Mouse (Mus musculus) c-Kit-positive CD71-negative TER-119-negative erythroid progenitor cells, embryonic 14.5 days (primary cell): ENCODE measurements around the gene Pou2f2.

ENCODE experiments used
- DNase-seq: peaks from one replicate; pipeline ENCODE4 v3.0.0-alpha.2; 2013; ENCODE audit warnings: low read depth

Gene Pou2f2

GRCm38 (mm10) chr7:25089875-25090274, 89.7 kb downstream of the Pou2f2 start:
- DNase-seq = no peak

GRCm38 (mm10) chr7:25088968-25089367, 90.6 kb downstream of the Pou2f2 start:
- DNase-seq = no peak

GRCm38 (mm10) chr7:25088531-25088930, 91.0 kb downstream of the Pou2f2 start:
- DNase-seq = no peak

- no peak for DNase-seq
Observed at GRCm38 (mm10) chr7:25087972-25088371, 91.6 kb downstream of the Pou2f2 start.

- DNase-seq = no peak
Observed at GRCm38 (mm10) chr7:25087256-25087912, 92.1 kb downstream of the Pou2f2 start.

DNA sequence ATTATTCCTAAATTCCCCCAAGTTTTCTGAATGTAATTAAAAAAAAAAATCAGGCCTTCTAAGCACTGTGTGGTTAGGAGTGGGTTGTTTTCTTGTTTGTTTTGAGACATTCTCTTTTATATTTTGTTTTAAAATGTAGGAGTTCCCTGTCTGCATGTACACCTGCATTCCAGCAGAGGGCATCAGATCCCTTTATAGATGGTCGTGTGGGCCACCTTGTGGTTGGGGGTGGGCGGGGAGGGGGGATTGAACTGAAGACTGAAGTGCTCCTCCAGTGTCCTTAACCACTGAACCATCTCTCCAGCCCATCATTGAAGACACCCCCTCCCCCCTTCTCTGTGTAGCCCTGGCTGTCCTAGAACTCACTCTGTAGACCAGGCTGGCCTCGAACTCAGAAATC, 92.9 kb downstream of the Pou2f2 start:
- DNase-seq = no peak

DNA sequence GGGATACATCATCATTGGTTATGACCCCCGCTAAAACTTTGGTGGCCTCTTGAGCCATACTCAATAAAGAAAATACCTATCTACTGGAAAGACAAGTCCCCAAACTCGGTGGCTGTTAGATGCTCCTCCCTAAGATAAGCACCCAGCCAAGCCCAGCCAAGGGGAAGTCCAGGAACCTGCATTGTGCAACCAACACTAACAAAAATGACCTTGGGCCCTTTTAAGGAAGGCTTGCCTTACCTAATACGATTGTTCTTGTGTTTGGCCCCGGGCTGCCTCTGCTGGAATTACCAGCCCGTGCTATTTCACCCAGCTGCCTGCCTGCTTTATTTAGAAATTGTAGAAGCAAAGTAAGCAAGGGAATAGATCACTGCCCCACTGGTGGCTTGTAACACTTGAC, 94.9 kb downstream of the Pou2f2 start:
- DNase-seq = no peak

DNA sequence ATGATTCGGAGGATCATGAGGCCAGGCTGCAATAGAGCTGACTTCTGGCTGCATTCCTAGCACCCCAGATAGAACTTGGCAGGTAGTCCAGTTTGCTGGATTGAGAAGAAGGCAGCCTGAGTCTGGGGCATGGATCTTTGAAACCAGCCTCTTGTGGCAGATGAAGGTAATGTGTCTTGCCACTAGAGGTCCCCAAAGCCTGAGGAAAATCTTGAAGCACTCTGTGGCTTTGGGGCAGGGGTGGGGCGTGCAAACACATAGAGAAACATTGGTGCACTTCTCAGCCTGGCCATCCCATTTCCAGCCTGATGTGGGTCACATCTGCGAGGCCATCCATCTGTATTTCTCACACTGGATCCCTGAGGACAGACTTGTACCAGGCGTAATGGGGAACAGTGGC, 97.0 kb downstream of the Pou2f2 start:
- DNase-seq = peak; percentile 57

DNA sequence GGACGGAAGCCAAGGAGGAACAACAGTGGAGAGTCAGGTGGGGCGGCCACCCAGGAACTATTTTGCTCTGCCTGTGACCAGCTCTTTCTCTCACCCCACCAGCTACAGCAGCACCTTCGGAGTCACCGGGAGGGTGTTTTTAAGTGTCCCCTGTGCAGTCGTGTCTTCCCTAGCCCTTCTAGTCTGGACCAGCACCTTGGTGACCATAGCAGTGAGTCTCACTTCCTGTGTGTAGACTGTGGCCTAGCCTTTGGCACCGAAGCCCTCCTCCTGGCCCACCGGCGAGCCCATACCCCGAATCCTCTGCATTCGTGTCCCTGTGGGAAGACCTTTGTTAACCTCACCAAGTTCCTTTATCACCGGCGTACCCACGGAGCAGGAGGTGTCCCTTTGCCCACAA, 99.1 kb downstream of the Pou2f2 start:
- DNase-seq = no peak

DNA sequence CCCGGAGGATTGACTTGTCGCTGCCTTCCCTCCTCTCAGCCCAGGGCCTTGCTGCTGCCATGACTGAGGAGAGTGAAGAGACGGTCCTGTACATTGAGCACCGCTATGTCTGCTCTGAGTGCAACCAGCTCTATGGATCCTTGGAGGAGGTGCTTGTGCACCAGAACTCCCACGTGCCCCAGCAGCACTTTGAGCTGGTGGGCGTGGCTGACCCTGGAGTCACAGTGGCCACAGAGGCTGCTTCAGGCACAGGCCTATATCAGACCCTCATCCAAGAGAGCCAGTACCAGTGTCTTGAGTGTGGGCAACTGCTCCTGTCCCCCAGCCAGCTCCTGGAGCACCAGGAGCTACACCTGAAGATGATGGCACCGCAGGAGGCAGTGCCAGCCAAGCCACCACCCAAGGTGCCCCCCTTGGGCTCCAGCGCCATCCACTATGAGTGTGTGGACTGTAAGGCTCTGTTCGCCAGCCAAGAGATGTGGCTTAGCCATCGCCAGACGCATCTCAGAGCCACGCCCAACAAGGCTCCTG, 100.0 kb downstream of the Pou2f2 start:
- DNase-seq = no peak

DNA sequence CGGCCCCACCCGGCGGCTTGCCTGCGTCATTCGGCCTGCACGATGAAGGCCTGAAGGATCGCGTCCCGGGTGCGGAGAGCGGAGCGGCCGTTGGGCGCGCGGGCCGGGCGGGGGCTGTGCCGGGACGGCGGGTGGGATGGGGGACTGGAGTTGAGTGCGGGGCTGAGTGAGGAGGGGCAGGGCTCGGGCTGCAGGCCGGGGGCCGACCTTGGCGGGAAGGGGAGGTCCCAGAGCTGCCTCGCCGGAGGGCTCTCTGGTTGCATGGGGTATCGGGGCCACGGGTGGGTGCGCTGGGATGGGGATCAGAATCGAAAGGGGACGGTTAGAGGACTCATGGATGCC, 102.1 kb downstream of the Pou2f2 start:
- no peak for DNase-seq

- DNase-seq = peak; percentile 95
Observed at GRCm38 (mm10) chr7:25076663-25077413, 102.7 kb downstream of the Pou2f2 start.

DNA sequence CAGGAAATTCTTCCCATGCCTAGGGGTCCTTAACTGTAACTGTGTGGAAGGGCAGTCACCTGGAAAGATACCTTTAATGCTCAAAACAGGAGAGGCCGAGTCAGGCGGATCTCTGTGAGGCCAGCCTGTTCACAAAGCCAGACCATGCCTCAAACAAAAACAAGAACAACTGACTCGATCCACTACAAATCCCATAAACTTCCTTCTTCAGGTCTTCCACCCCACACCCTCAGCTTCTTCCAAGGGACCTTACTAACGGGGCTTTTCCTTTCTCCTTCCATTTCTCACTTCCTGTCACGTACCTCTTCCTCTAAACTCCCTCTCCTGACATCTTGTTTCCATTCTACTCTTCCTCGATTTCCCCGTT, 103.2 kb downstream of the Pou2f2 start:
- no peak for DNase-seq

GRCm38 (mm10) chr7:25073924-25074323, 105.6 kb downstream of the Pou2f2 start:
- no peak for DNase-seq

DNA sequence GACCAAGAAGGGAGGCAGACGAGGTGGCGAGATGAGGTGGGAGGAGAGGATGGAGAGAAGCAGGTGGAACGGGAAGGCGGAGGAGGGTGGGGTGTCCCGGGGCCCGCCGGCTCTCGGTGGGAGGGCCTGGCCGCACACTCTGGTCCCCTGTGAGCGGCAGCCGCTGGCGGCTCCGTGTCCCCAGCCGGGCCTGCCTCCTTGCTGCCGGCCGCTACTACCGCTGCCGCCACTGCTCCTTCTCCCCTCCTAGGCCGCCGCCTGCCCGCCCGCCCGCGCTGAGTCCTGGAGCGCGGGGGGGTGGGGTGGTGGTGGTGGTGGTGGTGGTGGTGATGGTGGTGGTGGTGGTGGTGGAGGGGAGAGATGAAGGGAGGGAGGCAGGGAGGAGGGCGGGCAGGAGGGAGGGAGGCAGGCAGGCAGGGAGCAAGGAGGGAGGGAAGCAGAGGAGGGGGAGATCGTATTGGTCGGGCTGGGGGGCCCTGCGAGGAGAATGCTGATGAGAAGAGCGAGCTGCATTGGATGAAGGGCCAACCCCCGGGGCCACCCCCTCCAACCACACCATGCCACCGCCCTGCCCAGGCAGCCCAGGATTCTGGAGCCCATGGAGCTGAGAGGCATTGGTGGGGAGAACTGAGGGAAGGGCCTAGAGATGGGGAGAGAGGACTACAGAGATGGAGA, 106.7 kb downstream of the Pou2f2 start:
- DNase-seq = no peak

- DNase-seq = no peak
Observed at GRCm38 (mm10) chr7:25071979-25072715, 107.4 kb downstream of the Pou2f2 start, which contains the start of the genes Grik5 and Zfp574. Gene Grik5, minus strand, starts transcription at chr7:25072346. Gene Zfp574, plus strand, starts transcription at chr7:25072567.

- no peak for DNase-seq
Observed at GRCm38 (mm10) chr7:25068724-25069123, 110.8 kb downstream of the Pou2f2 start.

DNA sequence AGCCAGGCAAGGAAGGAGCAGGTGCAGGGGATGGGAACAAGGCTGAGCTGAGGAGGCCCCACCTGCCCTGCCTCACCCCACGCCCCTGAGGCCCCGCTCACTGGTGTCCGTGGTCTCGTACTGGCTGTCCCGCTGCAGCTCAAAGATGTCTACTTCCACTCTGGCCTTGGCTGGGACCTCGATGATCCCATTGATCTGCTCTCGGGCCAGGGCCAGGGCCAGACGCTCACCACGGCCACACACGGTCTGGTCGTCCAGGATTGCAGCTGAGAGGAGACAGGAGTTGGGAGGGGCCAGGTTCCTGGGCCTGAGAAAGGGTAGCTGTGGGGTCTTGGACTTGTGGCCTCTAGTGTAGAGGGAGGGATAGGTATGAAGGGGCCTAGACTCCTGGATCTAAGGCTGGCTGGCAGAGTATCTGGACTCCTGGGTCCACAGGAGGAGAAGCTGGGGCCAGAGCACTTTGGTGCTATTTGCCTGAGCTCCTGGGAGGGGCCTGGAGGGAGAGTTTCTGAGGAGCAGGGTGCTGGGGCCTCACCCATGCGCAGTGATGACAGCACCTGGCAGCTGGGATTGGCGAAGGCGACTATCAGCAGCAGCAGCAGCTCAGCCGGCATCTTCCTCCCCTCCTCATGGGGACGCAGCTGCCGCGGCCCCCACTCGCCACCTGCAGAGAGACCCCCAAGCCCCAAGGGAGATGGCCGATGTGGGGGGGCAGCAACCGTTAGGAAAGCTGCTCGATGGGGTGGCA, 111.4 kb downstream of the Pou2f2 start:
- no peak for DNase-seq

GRCm38 (mm10) chr7:25067338-25067737, 112.2 kb downstream of the Pou2f2 start:
- no peak for DNase-seq

DNA sequence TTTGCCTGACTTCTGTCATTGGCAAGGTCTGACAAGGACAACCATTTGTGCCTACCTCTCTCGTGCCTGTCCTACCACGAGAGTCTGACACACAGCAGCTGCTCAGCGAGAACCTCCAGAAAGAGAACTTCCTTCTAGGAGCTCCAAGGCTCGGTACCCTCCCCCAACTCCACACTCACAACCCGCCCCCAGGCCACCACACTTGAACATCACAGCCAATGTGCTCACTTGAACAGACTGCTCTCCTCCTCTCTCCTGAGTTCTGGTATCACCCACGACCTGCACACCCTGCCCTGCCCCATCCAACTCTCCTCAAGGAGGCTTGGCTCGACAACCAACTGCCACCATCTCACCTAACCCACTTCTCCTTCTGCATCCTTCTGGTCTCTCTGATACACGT, 115.6 kb downstream of the Pou2f2 start:
- no peak for DNase-seq

GRCm38 (mm10) chr7:25063346-25063745, 116.2 kb downstream of the Pou2f2 start:
- no peak for DNase-seq

DNA sequence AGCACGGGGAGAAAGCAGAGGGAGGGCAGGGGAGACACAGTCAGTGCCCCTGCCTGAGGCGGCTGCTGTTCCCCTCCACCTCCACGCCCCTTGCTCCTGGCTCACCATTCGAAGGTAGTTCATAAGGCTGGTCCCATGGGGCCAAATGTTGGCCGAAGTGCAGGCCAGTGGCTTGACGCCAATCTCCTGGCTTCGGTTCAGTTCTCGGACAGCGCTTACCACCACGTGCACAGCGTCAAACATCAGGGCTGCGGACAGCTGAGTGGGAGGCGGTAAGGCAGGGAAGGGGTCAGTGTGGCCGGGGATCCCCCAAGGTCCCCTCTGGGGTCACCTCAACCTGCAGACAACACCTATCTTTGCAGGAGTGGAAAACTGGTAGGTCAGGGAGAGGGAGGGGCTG, 120.7 kb downstream of the Pou2f2 start:
- DNase-seq = no peak
